Mouse (Mus musculus) CH12.LX (cell line): ENCODE data around the gene Dlg2.

Experiments used
- CHD2 ChIP-seq: IDR thresholded peaks from 2 replicates; pipeline ENCODE4 v1.6.1; 2011; ENCODE audit warnings: low read length, improper control_type of control experiment
- CTCF ChIP-seq, 2 experiments: IDR thresholded peaks in 1 of 2; conservative IDR thresholded peaks in 1 of 2; 2 replicates each; pipeline ENCODE4 v1.5.1; 2011 to 2012; ENCODE audit warnings: low read depth in 2 of 2, low read length in 2 of 2, improper control_type of control experiment in 1 of 2, inconsistent platforms in 1 of 2, mild to moderate bottlenecking in 1 of 2, moderate library complexity in 1 of 2
- MAX ChIP-seq: IDR thresholded peaks from 2 replicates; pipeline ENCODE4 v1.6.1; 2011; ENCODE audit warnings: low read length, improper control_type of control experiment
- MXI1 ChIP-seq: IDR thresholded peaks from 2 replicates; pipeline ENCODE4 v1.6.1; 2011; ENCODE audit warnings: mild to moderate bottlenecking, low read depth, low read length, improper control_type of control experiment
- MYC ChIP-seq: IDR thresholded peaks from 2 replicates; pipeline ENCODE4 v1.6.1; 2011; ENCODE audit warnings: low read depth, mild to moderate bottlenecking, improper control_type of control experiment, low read length
- NRF1 ChIP-seq: IDR thresholded peaks from 2 replicates; pipeline ENCODE4 v1.6.1; 2014; ENCODE audit warnings: low read depth, mild to moderate bottlenecking, inconsistent platforms, low read length, improper control_type of control experiment, moderate library complexity
- USF2 ChIP-seq: conservative IDR thresholded peaks from 2 replicates; pipeline ENCODE4 v1.6.1; 2011; ENCODE audit warnings: low read depth, low read length, improper control_type of control experiment

- TF ChIP-seq MXI1: no peak
- TF ChIP-seq MAX: no peak
- no peak for TF ChIP-seq MYC
- TF ChIP-seq NRF1: no peak
- no peak for TF ChIP-seq CHD2
- TF ChIP-seq CTCF (conservative IDR thresholded peaks at IDR 0.05 in 1 of 2, IDR thresholded peaks at IDR 0.05 in 1 of 2; ENCODE audit: low read depth in 2 of 2, low read length in 2 of 2): no peak
- no peak for TF ChIP-seq USF2
These were observed 1890.6 kb downstream of the Dlg2 start for GRCm38 (mm10) chr7:92367111-92367510.
